ENCODE assay signal across 8 mouse cellular contexts in the genomic region with DNA sequence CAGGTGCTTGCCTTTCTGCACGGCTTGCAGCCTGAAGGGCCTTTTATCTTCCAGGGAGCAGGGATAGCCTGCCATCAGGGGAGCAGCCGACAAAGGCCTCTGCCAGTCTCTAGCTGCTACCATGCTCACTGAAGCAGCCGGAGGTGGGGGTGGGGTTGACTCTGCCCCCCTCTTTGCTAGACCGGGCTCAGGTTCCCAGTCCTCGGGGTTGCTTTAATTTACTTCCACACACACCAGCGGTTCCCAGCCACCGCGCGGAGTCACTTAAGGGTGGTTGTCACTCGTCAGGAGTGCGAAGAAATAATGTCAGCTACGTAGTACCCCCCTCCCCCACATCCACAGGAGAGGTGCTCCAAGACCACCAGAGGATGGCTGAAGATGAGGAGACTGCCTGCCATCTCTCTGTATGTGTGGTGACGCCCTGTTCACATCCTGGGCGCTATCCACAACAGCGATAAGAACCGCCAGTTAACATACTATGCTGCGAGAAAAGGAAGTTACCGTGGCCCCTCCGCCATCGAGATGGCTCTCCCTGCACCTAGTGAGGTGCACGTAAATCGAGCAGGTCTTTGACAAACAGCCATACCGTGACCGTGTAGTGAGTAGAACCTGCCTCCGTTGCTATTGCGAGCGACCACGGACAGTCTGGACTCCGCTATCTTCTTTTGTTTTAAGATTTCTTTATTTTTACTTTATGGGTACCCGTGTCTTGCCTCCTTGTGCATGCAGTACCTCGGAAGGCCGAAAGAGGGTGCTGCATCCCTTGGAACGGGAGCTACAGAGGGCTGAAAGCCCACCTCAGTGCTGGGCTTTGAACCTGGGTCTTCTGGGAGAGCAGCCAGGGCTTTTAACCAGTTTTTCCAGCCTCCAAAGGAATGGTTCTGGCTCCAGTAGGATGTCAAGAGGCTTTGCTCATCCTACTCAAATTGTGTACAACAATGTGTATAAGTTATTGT. TPM values are rescaled to one million over a fixed set of nuclear protein-coding genes. Genes with fewer than 3 reads are reported as not detected.
A peak's percentile ranks its signal among the peaks of the same experiment; 100 is the strongest.
DNase-seq lines count a peak whose midpoint lies in the region; ATAC-seq and TF ChIP-seq lines count a peak whose summit lies in the region.

No protein-coding gene starts in this region.

- WGBS in spleen, adult 2 months, result 6% methylated on average over 33 of the region's 33 CpGs
- WGBS in heart, embryonic 12.5 days, result 3% methylated on average over 33 of the region's 33 CpGs
- WGBS in kidney, postnatal 0 days, result 2% methylated on average over 33 of the region's 33 CpGs
- WGBS in liver, adult 2 months, result 13% methylated on average over 33 of the region's 33 CpGs
- 7% methylated on average over 33 of the region's 33 CpGs for WGBS in olfactory bulb, adult 2 months

- H3K9me3 ChIP-seq in heart, embryonic 12.5 days (replicated peaks), result peaks cover 1% of the 10 kb centered on the region; the same call in 1 of the 2 replicates
- no peaks in the 10 kb centered on the region for H3K9me3 ChIP-seq in kidney, postnatal 0 days (replicated peaks; ENCODE audit: low read length)

- H3K4me2 ChIP-seq in heart, embryonic 12.5 days, result peak overlapping the region; percentile 50
- peak overlapping the region; percentile 45 for H3K4me2 ChIP-seq in kidney, postnatal 0 days (ENCODE audit: low read length)

- H3K4me3 ChIP-seq in spleen, adult 2 months (ENCODE audit: extremely low read depth, insufficient read depth, insufficient read length), result no peak overlapping the region
- no peak overlapping the region for H3K4me3 ChIP-seq in heart, embryonic 12.5 days
- H3K4me3 ChIP-seq in kidney, postnatal 0 days (replicated peaks; ENCODE audit: low read depth, low read length), result no peak overlapping the region
- no peak overlapping the region for H3K4me3 ChIP-seq in liver, adult 2 months (ENCODE audit: insufficient read depth, low read depth, low read length)
- peak overlapping the region; percentile 23 for H3K4me3 ChIP-seq in olfactory bulb, adult 2 months (ENCODE audit: insufficient read depth, low read depth, low read length)

- no peak for DNase-seq in spleen, adult 2 months (ENCODE audit: low read depth in 1 of 2, low spot score in 2 of 2)
- DNase-seq in spleen, adult 12 weeks (ENCODE audit: low spot score), result no peak
- peak; percentile 84 for DNase-seq in embryo, embryonic 10 days (ENCODE audit: low spot score)
- peak; percentile 67 for DNase-seq in kidney, postnatal 0 days (ENCODE audit: low spot score)
- DNase-seq in liver, adult 2 months (ENCODE audit: extremely low read depth, low read depth, low spot score), result no peak
- peak; percentile 33 to 81 for DNase-seq in urinary bladder, postnatal 4 days (ENCODE audit: low spot score in 2 of 2)

- no peaks in the 10 kb centered on the region for H3K79me2 ChIP-seq in liver, adult 2 months (ENCODE audit: control insufficient read depth, insufficient read depth, low read length)

- H3K9ac ChIP-seq in heart, embryonic 12.5 days, result no peak overlapping the region
- no peak overlapping the region for H3K9ac ChIP-seq in kidney, postnatal 0 days (ENCODE audit: low read depth, low read length)
- no peak overlapping the region for H3K9ac ChIP-seq in liver, adult 2 months (ENCODE audit: low read depth, low read length)

- H3K27ac ChIP-seq in spleen, adult 2 months (ENCODE audit: insufficient read depth, low read length), result no peak overlapping the region
- no peak overlapping the region for H3K27ac ChIP-seq in heart, embryonic 12.5 days (ENCODE audit: poor library complexity, severe bottlenecking)
- H3K27ac ChIP-seq in kidney, postnatal 0 days, result no peak overlapping the region
- no peak overlapping the region for H3K27ac ChIP-seq in liver, adult 2 months (replicated peaks; ENCODE audit: insufficient read depth, low read depth, low read length)
- H3K27ac ChIP-seq in olfactory bulb, adult 2 months (ENCODE audit: insufficient read depth, low read depth, low read length), result no peak overlapping the region

- H3K36me3 ChIP-seq in spleen, adult 2 months (ENCODE audit: control insufficient read depth, insufficient read depth, low read length), result no peaks in the 10 kb centered on the region
- no peaks in the 10 kb centered on the region for H3K36me3 ChIP-seq in heart, embryonic 12.5 days
- H3K36me3 ChIP-seq in kidney, postnatal 0 days (ENCODE audit: insufficient read depth, low read length), result no peaks in the 10 kb centered on the region
- H3K36me3 ChIP-seq in liver, adult 2 months (ENCODE audit: control insufficient read depth, insufficient read depth, low read length), result no peaks in the 10 kb centered on the region

- no peak for TF ChIP-seq POLR2A in spleen, adult 2 months (IDR thresholded peaks at IDR 0.05; ENCODE audit: low read depth, low read length)
- TF ChIP-seq POLR2A in liver, adult 2 months (IDR thresholded peaks at IDR 0.05; ENCODE audit: extremely low read depth, insufficient read depth, low read length), result no peak
- TF ChIP-seq POLR2A in olfactory bulb, adult 2 months (IDR thresholded peaks at IDR 0.05; ENCODE audit: insufficient read depth, low read depth, low read length), result no peak

- no peaks in the 10 kb centered on the region; the same call in 1 of the 2 replicates for H3K27me3 ChIP-seq in spleen, adult 2 months (ENCODE audit: control insufficient read depth, insufficient read depth, low read length)
- H3K27me3 ChIP-seq in heart, embryonic 12.5 days (replicated peaks), result peaks cover 35% of the 10 kb centered on the region
- H3K27me3 ChIP-seq in kidney, postnatal 0 days (ENCODE audit: insufficient read depth, low read length), result no peaks in the 10 kb centered on the region
- H3K27me3 ChIP-seq in liver, adult 2 months (ENCODE audit: control insufficient read depth, insufficient read depth, low read length), result peaks cover 5% of the 10 kb centered on the region

- no peak for ATAC-seq in heart, embryonic 12.5 days (ENCODE audit: insufficient number of reproducible peaks, low FRiP score)
- ATAC-seq in kidney, postnatal 0 days (replicated peaks; ENCODE audit: low FRiP score, low read depth), result 0 out of 2 replicates have a peak, but pooled peaks have one; percentile 37

- peak; percentile 13; the same call in 1 of the 2 replicates for TF ChIP-seq CTCF in spleen, adult 2 months (IDR thresholded peaks at IDR 0.05; ENCODE audit: extremely low read depth, insufficient read depth, insufficient read length, insufficient replicate concordance)
- TF ChIP-seq CTCF in kidney, postnatal 0 days (IDR thresholded peaks at IDR 0.05; ENCODE audit: low read depth), result peak; percentile 84
- TF ChIP-seq CTCF in liver, adult 2 months (IDR thresholded peaks at IDR 0.05; ENCODE audit: low read depth, low read length), result peak; percentile 43
- peak; percentile 96 for TF ChIP-seq CTCF in olfactory bulb, adult 2 months (IDR thresholded peaks at IDR 0.05; ENCODE audit: insufficient read depth, low read depth, low read length)

- H3K4me1 ChIP-seq in spleen, adult 2 months (ENCODE audit: control insufficient read depth, insufficient read depth, insufficient read length), result no peaks in the 10 kb centered on the region
- H3K4me1 ChIP-seq in heart, embryonic 12.5 days (replicated peaks), result no peaks in the 10 kb centered on the region
- H3K4me1 ChIP-seq in kidney, postnatal 0 days (replicated peaks; ENCODE audit: insufficient read depth, low read length), result no peaks in the 10 kb centered on the region
- H3K4me1 ChIP-seq in liver, adult 2 months (ENCODE audit: control insufficient read depth, insufficient read depth, low read length), result no peaks in the 10 kb centered on the region
- H3K4me1 ChIP-seq in olfactory bulb, adult 2 months (ENCODE audit: control insufficient read depth, insufficient read depth, low read length), result peaks cover 8% of the 10 kb centered on the region

RNA-seq across cellular contexts. Expression of a gene that starts 16.2 kb away (rescaled TPM):
- polyA plus RNA-seq in spleen, adult 2 months (2012; rRNA removed), result not detected in 2 replicates
- polyA plus RNA-seq in heart, embryonic 12.5 days (2016; fragmentation: Nextera tagmentation; extraction: Ambion mirVana), result not detected in 2 replicates
- not detected in 2 replicates for polyA plus RNA-seq in kidney, postnatal 0 days (2015; fragmentation: Nextera tagmentation; extraction: Ambion mirVana)
- total RNA-seq in liver, adult 2 months (2014; rRNA removed), result not detected in 2 replicates
- not detected in 2 replicates for polyA plus RNA-seq in liver, adult 2 months (2012; rRNA removed)
- polyA plus RNA-seq in olfactory bulb, adult 2 months (2012; ENCODE audit: insufficient read depth, insufficient read length, low replicate concordance, missing spikeins), result not detected in 2 replicates

Comparison
In these comparisons a context has a peak if more than half of its experiments do, and no peak if none do; other contexts are left out.
1. DNase-seq: peak in embryo, embryonic 10 days (single experiment), kidney, postnatal 0 days (single experiment) and urinary bladder, postnatal 4 days (2 of 2); none in spleen, adult 2 months (0 of 2), spleen, adult 12 weeks (single experiment) and liver, adult 2 months (single experiment).
2. CTCF ChIP-seq: peak in every context shown above with its lines; median percentile 96 in olfactory bulb, adult 2 months; 84 in kidney, postnatal 0 days; 43 in liver, adult 2 months; 13 in spleen, adult 2 months.